Mouse (Mus musculus): ENCODE results near the gene Tbc1d4. TPM values are rescaled to one million over a fixed set of nuclear protein-coding genes. Genes with fewer than 3 reads are reported as not detected.

Tbc1d4 gene
- polyA plus RNA-seq, 1 experiment from 2014 or later, result 4.8 TPM

Other genes with a start within 250 kb of the Tbc1d4 start
- 113 TPM in 2 replicates for gene Commd6, start 31.5 kb upstream of the Tbc1d4 start, polyA plus RNA-seq (2016; fragmentation: Nextera tagmentation; extraction: Ambion mirVana)
- gene Uchl3, start 44.8 kb upstream of the Tbc1d4 start, polyA plus RNA-seq (2016; fragmentation: Nextera tagmentation; extraction: Ambion mirVana), result 158 and 170 TPM in 2 replicates
- 1.1 TPM in 1 of 2 replicates, not detected in the other for gene Gm9922, start 120.6 kb upstream of the Tbc1d4 start, polyA plus RNA-seq (2016; fragmentation: Nextera tagmentation; extraction: Ambion mirVana)
- 1.7 and 1.8 TPM in 2 replicates for gene Lmo7, start 120.8 kb upstream of the Tbc1d4 start, polyA plus RNA-seq (2016; fragmentation: Nextera tagmentation; extraction: Ambion mirVana)

Measured in midbrain, embryonic 10.5 days (tissue).